Mouse (Mus musculus) bone marrow, adult 2 months (tissue): ENCODE measurements around the gene 4930535I16Rik.

Source experiments
- CTCF ChIP-seq: fragments of 200-500 bp; IDR thresholded peaks from 2 replicates; pipeline ENCODE4 v1.5.1; 2011; ENCODE audit warnings: low read length, control low read depth; ENCODE audit not compliant: control insufficient read depth, insufficient read depth
- POLR2A ChIP-seq: fragments of 200-500 bp; IDR thresholded peaks from 2 replicates; pipeline ENCODE4 v1.6.1; 2011; ENCODE audit warnings: low read depth, mild to moderate bottlenecking, control low read depth, low read length, borderline replicate concordance; ENCODE audit not compliant: control insufficient read depth

DNA sequence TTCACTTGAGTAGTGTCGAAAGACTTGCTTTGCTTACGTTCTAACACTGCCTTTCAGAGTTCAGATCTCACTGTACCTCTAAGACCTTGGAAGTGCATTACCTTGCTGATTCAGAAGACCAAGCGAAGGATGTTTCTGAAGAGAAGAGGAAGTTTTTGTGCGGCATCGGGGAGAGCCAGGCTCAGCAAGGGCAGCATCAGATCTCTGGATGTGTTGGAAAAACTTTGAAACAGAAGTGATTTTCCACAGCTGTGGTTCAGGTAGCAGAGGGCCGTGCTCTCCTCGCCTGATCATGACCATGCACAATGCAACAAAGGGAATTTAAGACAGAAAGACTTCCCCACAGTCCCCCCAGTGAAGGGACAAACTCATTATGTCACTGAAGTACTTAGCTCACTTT, 18.2 kb upstream of the 4930535I16Rik start:
- TF ChIP-seq CTCF, result no peak
- no peak for TF ChIP-seq POLR2A
